Mouse (Mus musculus): ENCODE data around the gene Atp6v1g1.

The Atp6v1g1 gene

DNA sequence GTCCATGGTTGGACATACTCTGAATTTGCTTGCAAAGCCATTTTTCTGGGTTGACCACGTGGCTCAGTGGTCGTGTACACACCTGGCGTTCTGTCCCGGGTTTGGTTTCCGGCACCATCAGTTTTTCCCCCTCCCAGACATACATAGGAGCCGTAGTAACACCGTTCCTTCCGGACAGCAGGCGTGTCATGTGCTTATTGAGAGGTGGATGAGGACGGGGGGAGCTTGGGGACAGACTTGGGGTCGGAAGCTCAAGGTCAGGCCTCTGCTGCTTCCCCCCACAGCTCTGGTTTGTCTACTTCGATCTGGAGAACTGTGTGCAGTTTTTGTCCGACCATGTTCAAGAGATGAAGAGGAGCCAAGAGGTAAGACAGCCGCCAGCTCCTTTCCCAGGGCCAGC lies 35.1 kb downstream of the Atp6v1g1 start:
- in situ Hi-C loops (cut with MboI, MseI), result no loop called here

DNA sequence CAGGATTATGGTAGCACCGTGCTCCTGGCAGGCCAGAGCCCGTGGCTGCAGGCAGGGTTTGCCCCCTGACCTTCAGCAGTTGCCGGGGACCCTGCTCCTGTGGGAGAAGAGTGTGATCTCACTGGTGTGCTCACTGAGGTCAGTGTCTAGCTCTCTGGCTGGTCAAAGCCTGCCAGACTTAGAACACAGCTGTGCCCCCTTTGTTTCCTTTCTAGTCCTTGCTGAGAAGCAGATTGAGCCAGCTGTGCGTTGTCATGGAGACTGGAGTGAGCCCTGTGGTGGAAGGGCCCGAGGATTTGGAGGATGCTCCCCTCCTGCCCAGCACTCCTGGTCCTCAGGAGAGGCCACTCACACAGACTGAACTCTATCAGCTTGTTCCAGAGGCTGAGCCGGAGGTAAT lies 35.5 kb downstream of the Atp6v1g1 start:
- in situ Hi-C loops (cut with MboI, MseI), result no loop called here

GRCm38 (mm10) chr4:63582580-63582979 lies 38.0 kb downstream of the Atp6v1g1 start:
- in situ Hi-C loops (cut with MboI, MseI), result no loop called here

GRCm38 (mm10) chr4:63585216-63585615 lies 40.6 kb downstream of the Atp6v1g1 start:
- in situ Hi-C loops (cut with MboI, MseI), result no loop called here

GRCm38 (mm10) chr4:63586240-63586639 lies 41.7 kb downstream of the Atp6v1g1 start:
- in situ Hi-C loops (cut with MboI, MseI), result no loop called here

DNA sequence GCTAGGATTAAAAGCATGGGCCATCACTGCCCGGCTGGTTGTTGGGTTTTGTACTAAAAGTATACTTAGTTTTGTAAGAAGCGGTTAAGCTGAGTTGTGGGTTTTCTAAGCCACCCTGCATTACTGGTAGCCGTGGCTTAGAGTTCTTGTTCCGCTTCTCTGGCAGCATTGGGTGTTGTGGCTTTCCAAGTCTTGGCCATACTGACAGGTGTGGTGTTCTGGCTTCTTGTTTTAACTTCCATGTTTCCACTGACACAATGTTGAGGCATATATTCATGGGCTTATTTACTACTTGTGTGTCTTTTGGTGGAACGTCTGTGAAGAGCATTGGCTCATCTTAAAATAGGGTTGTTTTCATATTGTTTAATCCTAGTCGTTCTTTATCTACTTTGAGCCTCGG lies 45.4 kb downstream of the Atp6v1g1 start:
- in situ Hi-C loops (cut with MboI, MseI), result loop anchor here (10.0 kb wide), 1 partner anchor 695 kb away; no protein-coding TSS in a partner anchor

GRCm38 (mm10) chr4:63590538-63590937 lies 46.0 kb downstream of the Atp6v1g1 start:
- in situ Hi-C loops (cut with MboI, MseI), result loop anchor here (10.0 kb wide), 1 partner anchor 696 kb away; no protein-coding TSS in a partner anchor

DNA sequence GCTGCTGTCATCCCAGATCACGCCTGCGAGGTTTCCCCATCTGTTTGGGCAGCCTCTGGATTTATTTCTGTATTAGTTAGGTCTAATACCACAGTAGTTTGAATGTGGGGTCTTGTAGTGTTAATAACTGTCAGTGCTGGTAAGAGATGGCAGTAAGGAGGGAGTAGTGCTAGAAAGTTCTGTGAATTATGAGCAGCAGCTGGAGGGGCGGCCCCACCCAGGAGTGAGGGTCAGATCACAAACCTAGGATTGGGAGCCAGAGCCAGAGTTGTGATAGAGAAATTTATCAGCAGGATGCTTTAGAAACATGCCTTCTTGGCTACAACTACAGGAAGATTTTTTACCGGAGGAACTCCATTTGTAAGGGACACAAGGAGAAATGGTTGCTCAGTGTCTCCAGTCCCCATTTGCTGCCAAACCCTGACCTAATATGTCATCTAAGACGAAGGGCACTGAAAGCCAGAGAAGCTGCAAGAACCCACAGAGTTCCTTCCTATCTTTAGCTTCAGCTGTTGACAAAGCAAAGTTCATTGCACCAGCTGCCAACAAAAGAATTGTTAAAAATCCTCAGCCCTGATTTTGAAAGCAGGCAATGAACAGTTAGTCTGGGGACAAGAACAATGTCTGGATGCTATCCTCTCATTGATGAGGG lies 50.0 kb downstream of the Atp6v1g1 start:
- in situ Hi-C loops (cut with MboI, MseI), result loop anchor here (10.0 kb wide), 1 partner anchor 700 kb away; no protein-coding TSS in a partner anchor

- in situ Hi-C loops (cut with MboI, MseI), result loop anchor here (10.0 kb wide), 1 partner anchor 700 kb away; no protein-coding TSS in a partner anchor
These were observed 50.7 kb downstream of the Atp6v1g1 start for GRCm38 (mm10) chr4:63595259-63595658.

GRCm38 (mm10) chr4:63596010-63596409 lies 51.4 kb downstream of the Atp6v1g1 start:
- in situ Hi-C loops (cut with MboI, MseI), result loop anchor here (10.0 kb wide), 1 partner anchor 701 kb away; no protein-coding TSS in a partner anchor
